Mouse (Mus musculus): ENCODE measurements at regions not wholly inside any gene's neighbourhood (a gene's known extent, or its start where the extent isn't known, plus 50 kb on each side); places are given as distances from the start of the nearest gene placed in this dataset.

DNA sequence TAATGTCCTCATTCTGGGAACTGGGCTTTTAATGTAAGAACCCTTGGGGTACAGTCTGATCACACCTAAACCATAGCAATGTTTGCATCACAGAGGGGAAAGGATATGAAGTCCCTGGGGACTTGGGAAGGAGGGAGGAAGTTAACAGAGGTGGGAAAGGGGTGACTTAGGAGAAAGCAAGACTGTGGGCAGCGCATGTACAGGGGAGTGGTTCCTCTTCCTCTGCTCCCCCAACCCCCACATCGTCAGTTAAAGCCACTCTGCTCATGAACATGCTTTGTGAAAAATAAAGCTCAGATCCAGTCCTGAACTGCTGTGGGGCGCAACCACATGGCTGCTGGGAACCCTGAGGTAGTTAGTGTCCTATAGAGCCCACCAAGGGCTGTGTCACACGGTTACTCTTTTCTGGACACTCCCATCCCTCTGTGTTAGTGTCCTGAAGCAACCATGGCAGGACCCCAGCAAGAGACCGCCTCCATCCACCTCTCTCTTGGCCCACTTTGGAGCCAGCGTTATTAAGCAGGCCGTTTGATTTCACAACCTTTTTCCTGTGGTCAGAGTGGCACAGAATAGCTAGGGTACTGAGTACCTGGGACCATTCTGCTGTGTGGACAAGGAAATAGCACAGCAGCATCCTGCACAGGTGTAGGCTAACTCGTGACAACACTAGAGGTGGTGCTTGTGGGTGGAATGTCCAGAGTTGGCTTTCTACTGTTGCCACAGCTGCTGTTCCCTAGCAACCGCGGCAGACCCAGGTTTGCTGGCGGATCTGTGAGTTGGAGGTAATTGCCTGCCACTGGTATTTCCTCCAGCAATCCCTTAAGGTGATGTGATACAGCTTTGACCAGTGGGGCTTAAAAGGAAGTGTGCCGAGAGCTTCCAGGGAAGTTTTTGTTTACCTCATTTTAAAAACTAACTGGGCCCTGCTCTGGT is 50.3 kb upstream of the Cpeb4 start:
- H3K9ac ChIP-seq (ENCODE audit: low read depth, low read length) = peak overlapping the region; percentile 5; the same call in 1 of the 2 replicates

More for the DNA sequence above, 50.3 kb upstream of the Cpeb4 start:
- Histone ChIP-seq H3K4me1 (ENCODE audit: control insufficient read depth, low read depth, low read length) (peaks cover 46% of the 10 kb centered on the region), H3K9me3 (replicated peaks; ENCODE audit: control insufficient read depth, low read length) (no peaks in the 10 kb centered on the region), H3K27ac (ENCODE audit: low read length) (peak overlapping the region; percentile 38), H3K36me3 (ENCODE audit: control insufficient read depth, insufficient read depth) (no peaks in the 10 kb centered on the region), H3K4me2 (ENCODE audit: low read depth, low read length) (no peak overlapping the region), H3K27me3 (ENCODE audit: control insufficient read depth, insufficient read depth, low read depth, low read length) (no peaks in the 10 kb centered on the region), H3K4me3 (ENCODE audit: low read depth, low read length) (no peak overlapping the region)
- 30% methylated on average over 12 of the region's 12 CpGs for WGBS (ENCODE audit: insufficient replicate concordance)
- no peak for ATAC-seq (ENCODE audit: low read depth)

Data from liver, embryonic 16.5 days (tissue).